8 mouse cellular contexts compared by ENCODE assay signal in the genomic region with DNA sequence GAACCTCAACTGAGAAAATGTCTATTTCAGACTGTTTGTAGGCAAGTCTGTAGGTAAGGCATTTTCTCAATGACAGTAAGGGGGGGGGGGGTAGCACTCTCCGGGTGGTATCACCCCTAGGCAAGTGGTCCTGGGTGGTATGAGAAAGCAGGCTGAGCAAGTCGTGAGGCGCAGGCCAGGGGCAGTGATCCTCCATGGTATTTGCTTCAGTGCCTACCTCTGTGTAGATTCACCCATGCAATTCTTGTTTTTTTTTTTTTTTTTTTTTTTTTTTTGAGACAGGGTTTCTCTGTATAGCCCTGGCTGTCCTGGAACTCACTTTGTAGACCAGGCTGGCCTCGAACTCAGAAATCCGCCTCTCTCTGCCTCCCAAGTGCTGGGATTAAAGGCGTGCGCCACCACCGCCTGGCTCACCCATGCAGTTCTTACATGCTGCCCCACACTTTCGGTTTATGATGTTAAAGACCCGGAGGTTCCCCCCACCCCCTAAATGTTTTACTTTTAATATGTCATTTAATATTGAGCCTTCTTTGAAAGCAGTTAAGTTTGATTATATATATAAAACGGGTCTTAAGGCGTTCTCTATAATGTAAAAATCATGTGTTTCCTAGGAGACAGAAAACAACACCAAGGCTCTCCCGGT. TPM values are rescaled to one million over a fixed set of nuclear protein-coding genes. Genes with fewer than 3 reads are reported as not detected.
A peak's percentile ranks its signal among the peaks of the same experiment; 100 is the strongest.
DNase-seq lines count a peak whose midpoint lies in the region; ATAC-seq and TF ChIP-seq lines count a peak whose summit lies in the region.

No protein-coding gene starts in this region.

- no peaks in the 10 kb centered on the region for H3K27me3 ChIP-seq in spleen, adult 2 months (ENCODE audit: control insufficient read depth, insufficient read depth, low read length)
- no peaks in the 10 kb centered on the region for H3K27me3 ChIP-seq in limb, embryonic 13.5 days
- no peaks in the 10 kb centered on the region for H3K27me3 ChIP-seq in stomach, embryonic 16.5 days (ENCODE audit: control insufficient read depth, insufficient read depth, low read length)

- peak overlapping the region; percentile 80 for H3K4me2 ChIP-seq in limb, embryonic 13.5 days (replicated peaks)
- peak overlapping the region; percentile 82 for H3K4me2 ChIP-seq in stomach, embryonic 16.5 days (ENCODE audit: low read depth, low read length)

- H3K9ac ChIP-seq in limb, embryonic 13.5 days = peak overlapping the region; percentile 81
- H3K9ac ChIP-seq in stomach, embryonic 16.5 days (ENCODE audit: low read length) = peak overlapping the region; percentile 83

- H3K9me3 ChIP-seq in limb, embryonic 13.5 days = no peaks in the 10 kb centered on the region
- no peaks in the 10 kb centered on the region for H3K9me3 ChIP-seq in stomach, embryonic 16.5 days (replicated peaks; ENCODE audit: control insufficient read depth, low read length)

- H3K27ac ChIP-seq in spleen, adult 2 months (ENCODE audit: insufficient read depth, low read length) = peak overlapping the region; percentile 66; the same call in 1 of the 2 replicates
- peak overlapping the region; percentile 76 for H3K27ac ChIP-seq in limb, embryonic 13.5 days
- H3K27ac ChIP-seq in stomach, embryonic 16.5 days (ENCODE audit: low read length) = no peak overlapping the region; the same call in 1 of the 2 replicates

- no peak for ATAC-seq in CD4-positive, CD25-positive, alpha-beta regulatory T cell, adult 4 months
- no peak for ATAC-seq in limb, embryonic 13.5 days (ENCODE audit: low FRiP score, low read depth)
- ATAC-seq in stomach, embryonic 16.5 days (ENCODE audit: insufficient read depth, low FRiP score) = no peak
- no peak for ATAC-seq in cerebellum, adult (ENCODE audit: insufficient number of reproducible peaks, low FRiP score, low TSS enrichment)

- 29% methylated on average over 13 of the region's 13 CpGs for WGBS in spleen, adult 2 months
- 26% methylated on average over 13 of the region's 13 CpGs for WGBS in limb, embryonic 13.5 days
- WGBS in stomach, embryonic 16.5 days = 26% methylated on average over 13 of the region's 13 CpGs

- peak; percentile 18 for DNase-seq in CD4-positive, CD25-positive, alpha-beta regulatory T cell, adult 2 months (ENCODE audit: low read depth, low spot score)
- DNase-seq in spleen, adult 2 months (ENCODE audit: low read depth in 1 of 2, low spot score in 2 of 2) = no peak
- DNase-seq in spleen, adult 12 weeks (ENCODE audit: low spot score) = no peak
- DNase-seq in gastrocnemius, adult 8-10 months (ENCODE audit: low spot score in 2 of 2) = no peak

- H3K4me1 ChIP-seq in spleen, adult 2 months (ENCODE audit: control insufficient read depth, insufficient read depth, insufficient read length) = no peaks in the 10 kb centered on the region; the same call in 1 of the 2 replicates
- 0 out of 2 replicates have a peak, but pooled peaks cover 2% of the 10 kb centered on the region for H3K4me1 ChIP-seq in limb, embryonic 13.5 days
- peaks cover 3% of the 10 kb centered on the region; the same call in 1 of the 2 replicates for H3K4me1 ChIP-seq in stomach, embryonic 16.5 days (ENCODE audit: control insufficient read depth, insufficient read depth, low read length)

- peaks cover 2% of the 10 kb centered on the region for H3K36me3 ChIP-seq in spleen, adult 2 months (ENCODE audit: control insufficient read depth, insufficient read depth, low read length)
- peaks cover 15% of the 10 kb centered on the region for H3K36me3 ChIP-seq in limb, embryonic 13.5 days
- H3K36me3 ChIP-seq in stomach, embryonic 16.5 days (ENCODE audit: control insufficient read depth, insufficient read depth, low read length) = no peaks in the 10 kb centered on the region

- TF ChIP-seq CTCF in spleen, adult 2 months (IDR thresholded peaks at IDR 0.05; ENCODE audit: extremely low read depth, insufficient read depth, insufficient read length, insufficient replicate concordance) = no peak

- no peak for TF ChIP-seq POLR2A in spleen, adult 2 months (IDR thresholded peaks at IDR 0.05; ENCODE audit: low read depth, low read length)

- H3K4me3 ChIP-seq in spleen, adult 2 months (ENCODE audit: extremely low read depth, insufficient read depth, insufficient read length) = peak overlapping the region; percentile 89
- H3K4me3 ChIP-seq in limb, embryonic 13.5 days = peak overlapping the region; percentile 81
- peak overlapping the region; percentile 87 for H3K4me3 ChIP-seq in stomach, embryonic 16.5 days (replicated peaks; ENCODE audit: low read length)

RNA-seq across cellular contexts. Expression of gene Cfap298, which starts 1.3 kb away (rescaled TPM):
- 10 to 100 TPM; 20.2 to 22.6 TPM for polyA plus RNA-seq in CD4-positive, CD25-positive, alpha-beta regulatory T cell, adult 4 months (2017; shearing (Covaris generic))
- 10.7 and 11.7 TPM in 2 replicates for polyA plus RNA-seq in spleen, adult 2 months (2012; rRNA removed)
- 35.2 and 37.0 TPM in 2 replicates for polyA plus RNA-seq in limb, embryonic 13.5 days (2015; fragmentation: Nextera tagmentation; extraction: Ambion mirVana)
- 35.1 and 37.3 TPM in 2 replicates for polyA plus RNA-seq in stomach, embryonic 16.5 days (2015; fragmentation: Nextera tagmentation; extraction: Ambion mirVana)
- 10 to 100 TPM; 33.2 to 40.7 (median 36.2) TPM for total RNA-seq in gastrocnemius, adult 8-10 months (2022)
